Mouse (Mus musculus): Measurements from ENCODE around the gene Shq1. TPM values are rescaled to one million over a fixed set of nuclear protein-coding genes. Genes with fewer than 3 reads are reported as not detected.

The Shq1 gene
- total RNA-seq, 2 experiments from 2014 or later = 5.3 to 7.0 TPM

DNA sequence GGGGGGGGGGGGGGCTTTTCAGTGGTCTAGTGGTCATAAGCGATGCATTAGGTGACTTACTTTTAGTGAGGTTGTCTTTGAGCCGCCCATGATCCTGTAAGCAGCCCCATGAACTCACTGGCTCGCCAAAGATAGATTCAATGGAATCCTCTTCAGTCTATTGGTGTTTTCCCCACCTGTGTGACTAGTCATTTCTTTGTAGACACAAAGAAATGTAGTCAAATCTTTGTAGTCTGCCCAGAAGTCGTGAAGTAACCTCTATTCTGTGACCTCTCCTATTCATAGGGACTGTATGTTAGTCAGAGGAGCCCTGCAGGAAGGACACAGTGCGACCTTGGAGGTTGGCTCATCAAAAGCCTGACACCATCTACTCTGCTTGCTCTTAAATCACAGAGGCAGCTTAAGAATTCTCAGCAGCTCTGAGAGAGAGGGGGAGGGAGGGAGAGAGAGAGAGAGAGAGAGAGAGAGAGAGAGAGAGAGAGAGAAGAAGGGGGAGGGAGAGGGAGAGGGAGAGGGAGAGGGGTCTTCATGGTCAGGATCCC, 150.3 kb downstream of the Shq1 start:
- intact Hi-C loops (cut with DNase I) = no loop called here
- no peak for DNase-seq (ENCODE audit: low spot score in 2 of 2)

DNA sequence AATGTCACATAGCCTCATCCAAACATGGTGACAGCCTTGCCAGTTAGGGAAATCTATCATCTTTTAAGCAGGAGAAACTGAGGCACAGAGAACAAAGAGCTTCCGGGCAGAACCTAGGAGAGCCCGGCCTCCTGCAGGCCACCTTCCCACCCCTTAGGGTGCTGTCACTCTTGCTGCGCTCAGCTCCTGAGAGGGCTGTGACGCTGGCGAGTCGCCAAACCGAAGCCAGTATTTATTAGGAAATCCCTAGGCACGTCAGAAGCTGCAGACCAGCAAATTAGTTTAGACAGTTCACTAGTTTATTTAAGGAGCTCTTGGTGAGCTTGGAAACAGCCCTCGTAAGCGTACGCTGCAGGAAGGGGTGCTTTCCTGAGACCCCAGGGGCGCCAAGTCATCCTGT, 151.1 kb downstream of the Shq1 start:
- intact Hi-C loops (cut with DNase I) = no loop called here
- DNase-seq (ENCODE audit: low spot score in 2 of 2) = no peak

Other genes starting within 250 kb of the Shq1 start
- gene Gxylt2, start 33.6 kb upstream of the Shq1 start, total RNA-seq (2021) = 1 to 10 TPM; 1.8 to 1.9 TPM
- 10 to 100 TPM; 65.1 to 70.8 TPM for gene Ppp4r2, start 162.5 kb upstream of the Shq1 start, total RNA-seq (2021)